Mouse (Mus musculus): Measurements from ENCODE around the gene Atrip. TPM values are rescaled to one million over a fixed set of nuclear protein-coding genes. Genes with fewer than 3 reads are reported as not detected.

Atrip gene
- total RNA-seq, 2 experiments from 2014 or later = 8.4 to 10.3 TPM

- DNase-seq = no peak
- intact Hi-C loops (cut with DNase I) = loop anchor here (10.0 kb wide), 2 partner anchors 597 to 857 kb away; no protein-coding TSS in a partner anchor
Observed at GRCm38 (mm10) chr9:109008081-109008480, 65.8 kb downstream of the Atrip start.

Other genes with a start within 250 kb of the Atrip start
- under 1 TPM; 0.12 TPM for gene Celsr3, start 247.8 kb downstream of the Atrip start, total RNA-seq (2021)
- gene Slc26a6, start 220.8 kb downstream of the Atrip start, total RNA-seq (2021) = 10 to 100 TPM; 27.0 TPM
- gene Tmem89, start 159.5 kb downstream of the Atrip start, total RNA-seq (2021) = under 1 TPM in 1 of 2 experiments, not detected in 1; 0.41 TPM
- gene Uqcrc1, start 137.5 kb downstream of the Atrip start, total RNA-seq (2021) = 1,000 to 10,000 TPM; 2,254 to 2,272 TPM
- gene Col7a1, start 120.5 kb downstream of the Atrip start, total RNA-seq (2021) = 1 to 10 TPM in 1 of 2 experiments, under 1 TPM in 1; 0.33 to 1.1 TPM
- gene Ucn2, start 88.1 kb downstream of the Atrip start, total RNA-seq (2021) = under 1 TPM in 1 of 2 experiments, not detected in 1; 0.20 TPM
- gene Pfkfb4, start 82.3 kb downstream of the Atrip start, total RNA-seq (2021) = 1 to 10 TPM; 1.9 to 3.2 TPM
- gene Shisa5, start 35.6 kb downstream of the Atrip start, total RNA-seq (2021) = 10 to 100 TPM; 49.5 to 50.0 TPM
- gene Trex1, start 14.4 kb downstream of the Atrip start, total RNA-seq (2021) = 10 to 100 TPM; 10.4 to 10.6 TPM
- 10 to 100 TPM; 10.4 to 11.1 TPM for gene Ccdc51, start 8.4 kb upstream of the Atrip start, total RNA-seq (2021)
- gene Tma7, start 8.5 kb upstream of the Atrip start, total RNA-seq (2021) = 100 to 1,000 TPM; 220 to 279 TPM
- 10 to 100 TPM; 16.3 to 20.0 TPM for gene Plxnb1, start 21.3 kb upstream of the Atrip start, total RNA-seq (2021)
- not detected for gene Fbxw21, start 87.9 kb upstream of the Atrip start, total RNA-seq (2021)
- not detected for gene Fbxw13, start 121.9 kb upstream of the Atrip start, total RNA-seq (2021)
- not detected for gene Fbxw20, start 160.6 kb upstream of the Atrip start, total RNA-seq (2021)
- gene Fbxw14, start 213.6 kb upstream of the Atrip start, total RNA-seq (2021) = not detected

Measured in heart, postnatal 14 days (tissue).